Mouse (Mus musculus): ENCODE results near the gene Ccnd2. TPM values are rescaled to one million over a fixed set of nuclear protein-coding genes. Genes with fewer than 3 reads are reported as not detected.
A peak's percentile ranks its signal among the peaks of the same experiment; 100 is the strongest.

Gene Ccnd2
- polyA plus RNA-seq, 1 experiment from 2014 or later = 357 TPM

GRCm38 (mm10) chr6:127172461-127172860 is 20.5 kb upstream of the Ccnd2 start:
- ATAC-seq = no peak
- Histone ChIP-seq H3K27ac (ENCODE audit: low read depth, low read length) (no peak overlapping the region), H3K27me3 (replicated peaks; ENCODE audit: control insufficient read depth, insufficient read depth, low read length) (0 out of 2 replicates have a peak, but pooled peaks cover 2% of the 10 kb centered on the region), H3K4me2 (replicated peaks; ENCODE audit: low read depth) (no peak overlapping the region), H3K36me3 (ENCODE audit: control insufficient read depth, insufficient read depth) (no peaks in the 10 kb centered on the region), H3K9ac (ENCODE audit: low read depth, low read length) (no peak overlapping the region), H3K4me1 (replicated peaks; ENCODE audit: control insufficient read depth, insufficient read depth, low read length) (no peaks in the 10 kb centered on the region), H3K9me3 (ENCODE audit: control insufficient read depth) (no peaks in the 10 kb centered on the region), H3K4me3 (ENCODE audit: low read depth, low read length) (no peak overlapping the region)
- whole genome bisulfite sequencing = 89% methylated on average over 11 of the region's 11 CpGs
- TF ChIP-seq CTCF (IDR thresholded peaks at IDR 0.05; ENCODE audit: low read depth) = no peak

GRCm38 (mm10) chr6:127170734-127171133 is 18.7 kb upstream of the Ccnd2 start:
- H3K9ac ChIP-seq (ENCODE audit: low read depth, low read length) = no peak overlapping the region
- 0 out of 2 replicates have a peak, but pooled peaks cover 3% of the 10 kb centered on the region for H3K27me3 ChIP-seq (replicated peaks; ENCODE audit: control insufficient read depth, insufficient read depth, low read length)
- H3K36me3 ChIP-seq (ENCODE audit: control insufficient read depth, insufficient read depth) = no peaks in the 10 kb centered on the region
- H3K4me3 ChIP-seq (ENCODE audit: low read depth, low read length) = no peak overlapping the region
- 86% methylated on average over 8 of the region's 8 CpGs for WGBS
- H3K27ac ChIP-seq (ENCODE audit: low read depth, low read length) = no peak overlapping the region
- H3K4me1 ChIP-seq (replicated peaks; ENCODE audit: control insufficient read depth, insufficient read depth, low read length) = no peaks in the 10 kb centered on the region
- ATAC-seq = no peak
- H3K4me2 ChIP-seq (replicated peaks; ENCODE audit: low read depth) = no peak overlapping the region
- TF ChIP-seq CTCF (IDR thresholded peaks at IDR 0.05; ENCODE audit: low read depth) = no peak
- no peaks in the 10 kb centered on the region for H3K9me3 ChIP-seq (ENCODE audit: control insufficient read depth)

- H3K27me3 ChIP-seq (replicated peaks; ENCODE audit: control insufficient read depth, insufficient read depth, low read length) = 0 out of 2 replicates have a peak, but pooled peaks cover 3% of the 10 kb centered on the region
- no peak overlapping the region for H3K4me3 ChIP-seq (ENCODE audit: low read depth, low read length)
- no peaks in the 10 kb centered on the region for H3K36me3 ChIP-seq (ENCODE audit: control insufficient read depth, insufficient read depth)
- H3K27ac ChIP-seq (ENCODE audit: low read depth, low read length) = no peak overlapping the region
- H3K4me1 ChIP-seq (replicated peaks; ENCODE audit: control insufficient read depth, insufficient read depth, low read length) = no peaks in the 10 kb centered on the region
- H3K4me2 ChIP-seq (replicated peaks; ENCODE audit: low read depth) = no peak overlapping the region
- ATAC-seq = no peak
- 70% methylated on average over 4 of the region's 4 CpGs for WGBS
- no peak overlapping the region for H3K9ac ChIP-seq (ENCODE audit: low read depth, low read length)
- TF ChIP-seq CTCF (IDR thresholded peaks at IDR 0.05; ENCODE audit: low read depth) = no peak
- no peaks in the 10 kb centered on the region for H3K9me3 ChIP-seq (ENCODE audit: control insufficient read depth)
Observed at GRCm38 (mm10) chr6:127165663-127166062, 13.7 kb upstream of the Ccnd2 start.

- Histone ChIP-seq H3K4me2 (replicated peaks; ENCODE audit: low read depth) (no peak overlapping the region), H3K27ac (ENCODE audit: low read depth, low read length) (no peak overlapping the region), H3K4me1 (replicated peaks; ENCODE audit: control insufficient read depth, insufficient read depth, low read length) (no peaks in the 10 kb centered on the region), H3K9ac (ENCODE audit: low read depth, low read length) (no peak overlapping the region), H3K4me3 (ENCODE audit: low read depth, low read length) (no peak overlapping the region), H3K27me3 (replicated peaks; ENCODE audit: control insufficient read depth, insufficient read depth, low read length) (peaks cover 9% of the 10 kb centered on the region), H3K36me3 (ENCODE audit: control insufficient read depth, insufficient read depth) (no peaks in the 10 kb centered on the region), H3K9me3 (ENCODE audit: control insufficient read depth) (no peaks in the 10 kb centered on the region)
- ATAC-seq = no peak
- no peak for TF ChIP-seq CTCF (IDR thresholded peaks at IDR 0.05; ENCODE audit: low read depth)
- WGBS = 8% methylated on average over 6 of the region's 6 CpGs
Observed at GRCm38 (mm10) chr6:127162842-127163241, 10.8 kb upstream of the Ccnd2 start.

GRCm38 (mm10) chr6:127157321-127157720 is 5.3 kb upstream of the Ccnd2 start:
- Histone ChIP-seq H3K9ac (ENCODE audit: low read depth, low read length) (no peak overlapping the region), H3K4me2 (replicated peaks; ENCODE audit: low read depth) (no peak overlapping the region), H3K4me3 (ENCODE audit: low read depth, low read length) (no peak overlapping the region), H3K9me3 (ENCODE audit: control insufficient read depth) (no peaks in the 10 kb centered on the region), H3K27me3 (replicated peaks; ENCODE audit: control insufficient read depth, insufficient read depth, low read length) (peaks cover 37% of the 10 kb centered on the region), H3K4me1 (replicated peaks; ENCODE audit: control insufficient read depth, insufficient read depth, low read length) (0 out of 2 replicates have a peak, but pooled peaks cover 3% of the 10 kb centered on the region), H3K36me3 (ENCODE audit: control insufficient read depth, insufficient read depth) (no peaks in the 10 kb centered on the region), H3K27ac (ENCODE audit: low read depth, low read length) (no peak overlapping the region)
- TF ChIP-seq CTCF (IDR thresholded peaks at IDR 0.05; ENCODE audit: low read depth) = no peak
- WGBS = 51% methylated on average over 1 of the region's 1 CpGs
- no peak for ATAC-seq

GRCm38 (mm10) chr6:127155468-127155867 is 3.5 kb upstream of the Ccnd2 start:
- Histone ChIP-seq H3K4me1 (replicated peaks; ENCODE audit: control insufficient read depth, insufficient read depth, low read length) (0 out of 2 replicates have a peak, but pooled peaks cover 6% of the 10 kb centered on the region), H3K4me3 (ENCODE audit: low read depth, low read length) (peak overlapping the region; percentile 65), H3K9me3 (ENCODE audit: control insufficient read depth) (no peaks in the 10 kb centered on the region), H3K36me3 (ENCODE audit: control insufficient read depth, insufficient read depth) (no peaks in the 10 kb centered on the region), H3K4me2 (replicated peaks; ENCODE audit: low read depth) (peak overlapping the region; percentile 88), H3K9ac (ENCODE audit: low read depth, low read length) (peak overlapping the region; percentile 19; the same call in 1 of the 2 replicates), H3K27me3 (replicated peaks; ENCODE audit: control insufficient read depth, insufficient read depth, low read length) (peaks cover 37% of the 10 kb centered on the region), H3K27ac (ENCODE audit: low read depth, low read length) (0 out of 2 replicates have a peak overlapping the region, but pooled peaks have one; percentile 74)
- ATAC-seq = no peak
- WGBS = 1% methylated on average over 15 of the region's 15 CpGs
- no peak for TF ChIP-seq CTCF (IDR thresholded peaks at IDR 0.05; ENCODE audit: low read depth)
